Mouse (Mus musculus): ENCODE data around the gene Sft2d2. TPM values are rescaled to one million over a fixed set of nuclear protein-coding genes. Genes with fewer than 3 reads are reported as not detected.

The Sft2d2 gene
- total RNA-seq, 2 experiments from 2014 or later: 16.4 to 17.1 TPM

DNA sequence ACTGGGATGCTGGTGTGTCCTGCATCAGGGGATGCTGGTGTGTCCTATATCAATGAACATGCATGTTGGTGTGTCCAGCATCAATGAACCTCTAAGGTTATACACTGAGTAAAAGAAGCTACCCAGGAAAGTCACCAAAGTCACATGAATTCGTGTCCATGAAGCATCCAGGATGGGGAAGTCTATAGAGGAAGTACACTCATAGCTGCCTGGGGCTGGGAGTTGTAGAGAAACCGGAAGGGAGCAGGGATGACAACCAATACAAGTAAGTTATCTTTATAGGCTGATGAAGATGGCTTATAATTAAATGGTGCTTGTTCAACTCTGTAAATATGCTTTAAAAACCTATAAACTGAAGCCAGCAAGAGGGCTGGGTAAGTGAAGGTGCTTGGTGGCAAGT, 60.4 kb downstream of the Sft2d2 start:
- no peak for DNase-seq (ENCODE audit: low spot score in 2 of 2)

DNA sequence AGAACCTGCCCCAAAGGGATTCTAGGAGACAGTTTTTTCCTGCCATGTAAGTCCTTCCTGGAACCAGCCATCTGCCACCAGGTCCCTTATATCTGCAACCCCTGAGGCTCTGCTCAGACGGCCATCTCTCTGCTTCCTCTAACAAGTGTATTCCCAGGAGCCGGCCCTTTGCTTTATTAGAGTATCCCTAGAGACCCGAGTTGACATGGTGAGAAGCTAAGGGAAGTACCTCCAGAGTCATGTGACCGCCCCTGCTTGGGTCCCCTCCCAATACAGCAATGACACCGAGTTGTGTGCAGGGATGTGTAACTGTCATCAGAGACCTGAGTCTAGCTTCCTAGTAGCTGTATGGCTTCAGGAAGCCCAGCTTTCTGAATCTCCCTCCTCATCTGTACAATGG, 61.0 kb downstream of the Sft2d2 start:
- DNase-seq (ENCODE audit: low spot score in 2 of 2): no peak

DNA sequence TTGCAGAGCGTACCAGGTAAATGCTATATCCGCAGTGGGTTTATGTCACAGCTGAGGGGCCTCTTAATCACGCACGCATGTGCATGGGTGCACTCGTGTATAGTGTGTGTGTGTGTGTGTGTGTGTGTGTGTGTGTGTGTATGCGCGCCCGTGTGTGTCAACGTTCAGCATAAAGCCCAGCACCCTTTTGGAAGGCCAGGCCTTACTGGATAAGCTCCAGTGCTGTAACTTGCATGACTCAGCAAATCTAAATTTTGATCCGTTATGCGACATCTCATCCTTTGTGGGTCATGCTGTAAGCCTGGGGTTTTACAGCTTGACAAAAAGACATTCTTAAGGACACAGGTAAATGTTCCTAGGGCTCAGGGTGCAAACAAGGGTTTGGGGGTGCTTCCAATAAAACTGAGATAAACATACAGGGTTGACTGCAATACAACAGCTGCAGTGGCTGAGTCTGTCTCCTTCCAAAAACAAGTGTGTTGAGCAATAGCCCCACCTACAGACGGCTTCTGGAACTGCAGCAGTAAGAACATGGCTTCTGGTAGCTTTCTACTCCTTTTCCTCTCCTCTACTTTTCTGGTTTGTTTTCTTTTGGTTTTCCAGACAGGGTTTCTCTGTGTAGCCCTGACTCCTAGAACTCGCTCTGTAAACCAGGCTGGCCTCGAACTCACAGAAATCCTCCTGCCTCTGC, 61.9 kb downstream of the Sft2d2 start:
- peak; percentile 89 to 93 for DNase-seq (ENCODE audit: low spot score in 2 of 2)

DNA sequence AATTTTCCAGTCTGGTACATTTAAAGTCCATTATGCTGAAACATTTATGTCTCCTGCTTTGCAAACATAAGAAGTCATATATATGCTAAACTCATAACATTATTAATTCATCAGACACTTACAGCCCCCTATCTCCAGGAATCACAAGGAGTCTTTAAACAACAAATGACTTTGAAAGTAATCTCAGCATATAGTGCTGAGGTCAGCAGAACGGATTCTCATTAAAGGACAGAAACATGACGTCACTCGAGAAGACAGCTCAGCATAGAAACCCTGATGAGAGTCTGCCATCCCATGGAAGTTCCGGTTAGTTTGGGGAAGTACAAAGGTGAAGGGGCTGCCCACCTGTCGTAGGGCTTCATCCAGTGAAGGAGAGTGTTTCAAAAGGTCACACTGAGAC, 64.7 kb downstream of the Sft2d2 start:
- DNase-seq (ENCODE audit: low spot score in 2 of 2): no peak

Other genes starting within 250 kb of the Sft2d2 start
- gene Tbx19, start 33.7 kb downstream of the Sft2d2 start, total RNA-seq (2021): not detected
- 10 to 100 TPM; 52.9 to 64.1 TPM for gene Tiprl, start 42.6 kb upstream of the Sft2d2 start, total RNA-seq (2021)
- gene Gpr161, start 101.4 kb upstream of the Sft2d2 start, total RNA-seq (2021): 1 to 10 TPM; 6.9 to 9.8 TPM